Mouse (Mus musculus) testis, postnatal 10 days (tissue): ENCODE measurements at regions not wholly inside any gene's neighbourhood (a gene's known extent, or its start where the extent isn't known, plus 50 kb on each side); places are given as distances from the start of the nearest gene placed in this dataset.
A peak's percentile ranks its signal among the peaks of the same experiment; 100 is the strongest.

Source experiments
- DNase-seq: peaks from one replicate; pipeline ENCODE4 v3.0.0; 2021; ENCODE audit warnings: low spot score

- no peak for DNase-seq
Observed at GRCm38 (mm10) chr2:47750997-47751623, 1062.8 kb upstream of the Acvr2a start.

GRCm38 (mm10) chr2:47755716-47756115 lies 1058.2 kb upstream of the Acvr2a start:
- DNase-seq = no peak

DNA sequence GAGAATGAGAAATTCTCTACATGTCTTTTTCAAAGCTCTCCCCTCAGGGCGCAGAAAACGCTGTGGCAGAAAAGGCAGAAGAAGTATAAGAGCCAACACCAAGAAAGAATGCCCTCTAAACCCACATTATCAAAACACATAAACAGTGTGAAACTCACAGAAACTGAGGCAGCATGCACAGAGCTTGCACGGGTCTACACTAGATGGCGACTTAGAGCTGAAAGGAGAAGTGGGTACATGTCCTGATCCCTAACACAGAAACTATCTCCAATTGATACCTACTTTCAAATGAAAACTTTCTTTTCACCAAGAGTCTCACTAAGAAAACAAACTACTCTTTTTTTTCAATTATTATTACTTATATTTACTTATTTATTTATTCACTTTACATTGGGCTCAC lies 1057.7 kb upstream of the Acvr2a start:
- DNase-seq = no peak

DNA sequence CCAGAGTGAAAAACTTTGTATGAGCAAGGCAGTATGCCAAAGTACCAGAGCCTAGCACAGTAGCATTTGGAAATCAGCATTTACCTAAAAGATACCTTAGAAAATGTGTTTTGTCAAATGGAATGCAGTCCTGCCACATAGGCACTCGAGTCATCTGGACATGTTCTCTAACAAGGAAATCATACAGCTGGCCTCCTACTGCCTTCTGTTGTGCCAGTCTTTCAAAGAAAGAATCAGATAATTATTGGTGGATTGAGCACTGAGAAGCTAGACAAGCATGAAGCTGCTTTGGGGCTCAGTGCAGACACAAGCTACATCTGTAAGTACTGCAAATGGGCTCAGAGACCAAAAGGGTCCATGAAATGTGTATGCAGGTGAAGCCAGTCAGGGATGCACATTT lies 1038.1 kb upstream of the Acvr2a start:
- DNase-seq = no peak

GRCm38 (mm10) chr2:47776965-47777364 lies 1036.9 kb upstream of the Acvr2a start:
- no peak for DNase-seq

DNA sequence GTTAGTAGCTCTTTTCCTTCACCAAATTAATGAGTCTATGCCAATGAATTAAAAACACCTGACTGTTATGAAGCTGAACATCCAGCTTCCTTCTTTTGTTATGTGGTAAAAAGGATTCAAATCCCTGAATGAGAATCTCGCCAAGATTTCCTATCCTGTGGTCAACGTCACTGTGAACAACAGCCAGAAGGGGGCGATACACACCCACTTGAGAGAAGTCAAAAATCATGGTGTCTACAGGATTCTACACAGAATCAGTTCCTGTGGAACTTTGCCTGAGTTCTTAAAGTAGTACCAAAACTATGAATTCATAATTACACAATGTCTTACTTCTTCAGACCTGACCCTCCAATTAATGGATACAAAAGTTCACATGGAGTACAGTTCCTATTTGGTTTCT lies 1028.1 kb upstream of the Acvr2a start:
- DNase-seq = peak; percentile 66

GRCm38 (mm10) chr2:47822746-47823271 lies 991.1 kb upstream of the Acvr2a start:
- DNase-seq = no peak

DNA sequence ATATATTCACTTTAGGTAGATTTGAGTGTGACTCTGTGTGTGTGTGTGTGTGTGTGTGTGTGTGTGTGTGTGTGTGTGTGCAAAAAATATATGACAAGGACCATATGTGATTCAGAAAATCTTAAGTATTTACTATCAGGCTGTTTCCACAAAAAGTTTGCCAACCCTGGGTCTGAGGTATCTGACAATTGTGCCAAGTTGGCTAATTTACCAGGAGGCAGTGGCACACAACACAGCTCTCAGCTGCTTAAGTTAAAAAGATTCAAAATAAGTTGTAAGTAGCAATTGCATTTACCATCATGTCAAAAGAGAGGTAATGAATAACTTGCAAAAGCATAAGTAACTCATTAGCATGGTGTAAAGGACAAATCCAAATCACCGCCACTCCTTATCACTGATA lies 981.4 kb upstream of the Acvr2a start:
- DNase-seq = no peak

- DNase-seq = no peak
Observed at GRCm38 (mm10) chr2:47833517-47833916, 980.4 kb upstream of the Acvr2a start.

GRCm38 (mm10) chr2:47834055-47834799 lies 979.7 kb upstream of the Acvr2a start:
- DNase-seq = no peak

DNA sequence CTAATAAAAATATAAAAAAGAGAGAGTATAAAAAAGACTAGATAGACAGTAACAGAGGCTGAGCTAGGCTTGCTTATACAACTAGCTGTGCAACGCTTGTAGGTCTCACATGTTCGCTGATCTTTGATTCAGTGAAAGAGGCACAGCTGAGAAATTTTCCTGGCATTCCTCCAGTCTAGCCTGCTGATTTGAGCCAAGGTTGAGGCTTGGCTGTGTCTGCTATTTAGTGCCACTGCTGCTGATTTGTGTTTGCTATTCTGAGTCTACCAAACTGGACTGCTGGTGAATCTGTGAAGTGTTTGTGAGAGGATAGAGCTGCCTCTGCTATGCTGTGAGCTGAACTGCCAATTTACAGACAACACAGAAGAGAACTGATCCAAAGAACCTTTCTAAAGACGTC lies 956.7 kb upstream of the Acvr2a start:
- DNase-seq = no peak

DNA sequence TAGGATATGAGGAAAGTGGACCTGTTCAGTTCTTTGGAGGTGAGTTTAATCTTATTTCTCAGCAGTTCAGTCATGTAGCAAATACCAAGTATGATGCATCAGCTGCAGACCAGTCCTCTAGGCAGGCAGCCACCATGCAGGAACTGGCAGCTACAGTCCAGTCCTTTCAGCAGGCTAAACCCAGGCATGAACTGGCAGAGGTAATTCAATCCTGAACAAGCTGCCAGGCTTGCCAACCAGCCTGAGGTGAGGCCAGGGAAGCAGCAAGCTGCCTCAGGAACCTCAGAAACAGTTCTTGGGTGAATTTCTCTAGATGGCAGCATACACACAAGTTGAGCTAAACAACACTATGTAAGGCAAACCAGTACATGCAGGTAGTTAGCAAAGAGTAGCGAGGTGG lies 951.5 kb upstream of the Acvr2a start:
- DNase-seq = no peak

- no peak for DNase-seq
Observed at GRCm38 (mm10) chr2:47878002-47878401, 935.9 kb upstream of the Acvr2a start.

GRCm38 (mm10) chr2:47879071-47879470 lies 934.8 kb upstream of the Acvr2a start:
- no peak for DNase-seq

GRCm38 (mm10) chr2:47879796-47880195 lies 934.1 kb upstream of the Acvr2a start:
- no peak for DNase-seq

GRCm38 (mm10) chr2:47888166-47888565 lies 925.7 kb upstream of the Acvr2a start:
- DNase-seq = no peak

- DNase-seq = no peak
Observed at GRCm38 (mm10) chr2:47891366-47891765, 922.5 kb upstream of the Acvr2a start.

GRCm38 (mm10) chr2:47892879-47893278 lies 921.0 kb upstream of the Acvr2a start:
- DNase-seq = no peak

GRCm38 (mm10) chr2:47894806-47895205 lies 919.1 kb upstream of the Acvr2a start:
- no peak for DNase-seq

DNA sequence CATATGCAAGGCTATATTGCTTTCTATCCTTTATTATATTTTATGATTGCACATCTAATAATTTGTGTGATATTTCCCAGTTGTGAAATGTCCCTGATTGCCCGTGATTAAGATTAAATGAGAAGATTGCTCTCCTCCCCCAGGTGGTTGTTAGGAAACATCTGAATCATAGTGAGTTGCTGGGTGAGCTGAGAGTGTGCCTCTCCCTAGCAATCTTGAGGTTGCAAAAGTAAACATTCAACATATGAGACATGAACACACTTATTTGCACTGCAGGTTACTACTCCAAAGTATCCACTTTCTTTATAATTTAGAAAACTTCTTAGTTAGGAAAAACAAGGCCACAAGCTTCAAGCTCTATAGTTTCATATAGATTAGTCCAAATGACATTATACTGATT lies 899.6 kb upstream of the Acvr2a start:
- DNase-seq = no peak

DNA sequence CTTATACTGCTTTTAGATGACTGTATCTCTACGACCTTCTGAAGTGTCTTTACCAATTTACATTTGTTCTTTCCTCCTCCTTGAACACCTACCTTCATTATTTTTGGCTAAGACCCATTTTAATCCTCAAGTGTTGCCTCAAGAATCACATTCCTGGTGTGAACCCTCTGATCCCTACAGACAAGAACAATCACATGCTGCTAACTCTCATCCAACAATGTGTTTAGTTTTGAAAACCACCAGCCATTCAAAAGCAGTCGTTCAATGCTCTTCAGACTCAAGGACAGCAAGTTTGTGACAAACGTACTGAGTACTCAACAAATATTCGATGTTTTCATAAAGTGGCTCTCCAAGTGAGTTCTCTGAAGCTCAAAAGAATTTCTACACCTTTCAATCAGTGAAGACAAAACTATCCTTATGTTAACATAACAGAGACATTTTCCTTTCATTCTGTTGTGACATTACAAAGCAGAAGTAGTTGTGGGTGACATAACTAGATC lies 898.9 kb upstream of the Acvr2a start:
- no peak for DNase-seq

DNA sequence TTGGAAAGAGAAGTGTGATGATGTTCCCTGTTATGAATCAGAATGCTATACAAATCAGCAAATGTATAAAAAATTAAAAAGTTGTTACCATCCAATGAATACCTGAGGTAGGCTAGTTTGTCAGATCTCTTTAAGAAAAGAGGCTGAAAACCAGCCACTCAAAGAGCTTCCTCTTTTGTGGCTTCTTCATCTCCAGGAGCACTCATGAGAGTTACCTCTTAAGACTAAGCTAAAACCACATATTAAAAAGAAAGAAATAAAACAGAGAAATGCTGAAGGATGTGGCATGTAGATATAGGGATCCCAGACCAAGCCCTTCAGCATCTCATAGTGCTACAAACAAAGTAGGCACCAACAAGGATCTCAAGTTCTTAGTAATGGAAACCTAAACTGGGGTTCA lies 890.9 kb upstream of the Acvr2a start:
- no peak for DNase-seq

DNA sequence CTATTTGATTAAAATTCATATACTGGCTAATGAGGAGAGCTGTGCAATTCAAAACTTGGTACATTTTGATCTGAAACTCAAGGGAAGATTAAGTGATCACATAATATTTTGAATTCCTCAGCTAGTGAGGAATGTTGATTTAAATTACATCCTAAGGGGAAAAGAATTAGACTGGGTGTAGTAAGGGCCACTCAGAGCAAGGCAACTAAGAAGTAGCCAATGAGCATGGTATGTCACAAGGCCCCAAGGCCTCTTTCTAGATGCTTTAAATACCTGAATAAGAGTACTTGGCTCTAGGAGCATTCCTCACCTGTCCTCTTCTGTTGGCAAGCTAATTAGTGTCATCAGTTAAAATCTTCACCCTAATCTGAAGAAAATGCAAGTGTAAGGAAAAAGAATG lies 887.3 kb upstream of the Acvr2a start:
- no peak for DNase-seq

GRCm38 (mm10) chr2:47945061-47945460 lies 868.8 kb upstream of the Acvr2a start:
- DNase-seq = no peak
